Mouse (Mus musculus) layer of hippocampus, postnatal 36 days (tissue): Measurements from ENCODE around the gene Rtbdn. TPM values are rescaled to one million over a fixed set of nuclear protein-coding genes. Genes with fewer than 3 reads are reported as not detected.
A peak's percentile ranks its signal among the peaks of the same experiment; 100 is the strongest.
"Not testable (repeated sequence)": the region's sequence is repeated elsewhere in the genome, so short reads cannot be mapped to it uniquely, and the experiment has no call there.

ENCODE experiments used
- DNase-seq, 2 experiments: peaks; one replicate each; pipeline ENCODE4 v3.0.0; 2022
- total RNA-seq, 2 experiments: library from RNA; stranded (reverse); gene quantifications; 2 replicates each; pipeline ENCODE4 v1.2.3; 2021

Gene Rtbdn
- total RNA-seq: 1 to 10 TPM in 1 of 2 experiments, under 1 TPM in 1; 0.77 to 1.0 TPM

- no peak for DNase-seq
These were observed at the start of gene Rtbdn for GRCm38 (mm10) chr8:84946528-84947240. TSS of gene Rtbdn (plus strand) at chr8:84946991.

- no peak for DNase-seq
These were observed 45.7 kb upstream of the Rtbdn start for GRCm38 (mm10) chr8:84901071-84901470.

- DNase-seq: no peak
These were observed 45.0 kb upstream of the Rtbdn start, which contains the start of gene Klf1 for GRCm38 (mm10) chr8:84901752-84902151. TSS of gene Klf1 (plus strand) at chr8:84901928.

GRCm38 (mm10) chr8:84902367-84902919 lies 44.3 kb upstream of the Rtbdn start:
- DNase-seq: no peak

- peak; percentile 90 to 94 for DNase-seq
These were observed 43.7 kb upstream of the Rtbdn start for GRCm38 (mm10) chr8:84902920-84903661.

GRCm38 (mm10) chr8:84904351-84904750 lies 42.4 kb upstream of the Rtbdn start:
- DNase-seq: no peak

GRCm38 (mm10) chr8:84907037-84907436 lies 39.8 kb upstream of the Rtbdn start:
- DNase-seq: no peak

- no peak for DNase-seq
These were observed 39.3 kb upstream of the Rtbdn start for GRCm38 (mm10) chr8:84907493-84907892.

- not testable (repeated sequence) for DNase-seq
These were observed 38.8 kb upstream of the Rtbdn start for GRCm38 (mm10) chr8:84907979-84908378.

GRCm38 (mm10) chr8:84908421-84909161 lies 38.2 kb upstream of the Rtbdn start, which contains the start of gene Dnase2a:
TSS of gene Dnase2a (plus strand) at chr8:84908560.
- DNase-seq: peak; percentile 76 to 83

GRCm38 (mm10) chr8:84909162-84909767 lies 37.5 kb upstream of the Rtbdn start:
- DNase-seq: no peak

- no peak for DNase-seq
These were observed 36.8 kb upstream of the Rtbdn start for GRCm38 (mm10) chr8:84909949-84910348.

- no peak for DNase-seq
These were observed 36.2 kb upstream of the Rtbdn start for GRCm38 (mm10) chr8:84910551-84910950.

- no peak for DNase-seq
These were observed 34.9 kb upstream of the Rtbdn start for GRCm38 (mm10) chr8:84911854-84912253.

- DNase-seq: no peak
These were observed 34.4 kb upstream of the Rtbdn start for GRCm38 (mm10) chr8:84912391-84912790.

GRCm38 (mm10) chr8:84912895-84913501 lies 33.8 kb upstream of the Rtbdn start:
- no peak for DNase-seq

- DNase-seq: no peak
These were observed 33.3 kb upstream of the Rtbdn start for GRCm38 (mm10) chr8:84913502-84913900.

GRCm38 (mm10) chr8:84913960-84914359 lies 32.8 kb upstream of the Rtbdn start:
- DNase-seq: no peak

- no peak for DNase-seq
These were observed 31.5 kb upstream of the Rtbdn start for GRCm38 (mm10) chr8:84915269-84915668.

- no peak for DNase-seq
These were observed 29.0 kb upstream of the Rtbdn start for GRCm38 (mm10) chr8:84917781-84918180.

GRCm38 (mm10) chr8:84918646-84919045 lies 28.1 kb upstream of the Rtbdn start:
- no peak for DNase-seq

- DNase-seq: no peak
These were observed 25.2 kb upstream of the Rtbdn start for GRCm38 (mm10) chr8:84921596-84921995.
